Mouse (Mus musculus) thymus, adult 2 months (tissue): Measurements from ENCODE around the gene Gm28372. TPM values are rescaled to one million over a fixed set of nuclear protein-coding genes. Genes with fewer than 3 reads are reported as not detected.

Source experiments
- DNase-seq: peaks from one replicate; pipeline ENCODE4 v3.0.0; 2021
- H3K27ac ChIP-seq: fragments of 200-500 bp; 2 replicates; pipeline ENCODE4 v1.5.1; 2012; ENCODE audit warnings: low read length, control low read depth; ENCODE audit not compliant: control insufficient read depth, insufficient read depth
- H3K27me3 ChIP-seq: fragments of 200-500 bp; 2 replicates; pipeline ENCODE4 v1.6.1; 2012; ENCODE audit warnings: mild to moderate bottlenecking, low read length, moderate library complexity, mixed read lengths; ENCODE audit not compliant: control insufficient read depth, insufficient read depth
- H3K36me3 ChIP-seq: fragments of 200-500 bp; 2 replicates; pipeline ENCODE4 v1.6.1; 2012; ENCODE audit warnings: mild to moderate bottlenecking, low read length, moderate library complexity; ENCODE audit not compliant: control insufficient read depth, insufficient read depth
- H3K4me1 ChIP-seq: fragments of 200-500 bp; replicated peaks from 2 replicates; pipeline ENCODE4 v1.6.1; 2012; ENCODE audit warnings: low read length; ENCODE audit not compliant: control insufficient read depth, insufficient read depth
- H3K4me3 ChIP-seq: fragments of 200-500 bp; 2 replicates; pipeline ENCODE4 v1.5.1; 2012; ENCODE audit warnings: mild to moderate bottlenecking, low read length, control low read depth, moderate library complexity; ENCODE audit not compliant: control insufficient read depth, insufficient read depth
- CTCF ChIP-seq: fragments of 200-500 bp; IDR thresholded peaks from 2 replicates; pipeline ENCODE4 v1.5.1; 2012; ENCODE audit warnings: mild to moderate bottlenecking, control low read depth, low read length, moderate library complexity, borderline replicate concordance; ENCODE audit not compliant: control insufficient read depth, poor library complexity, insufficient read depth; ENCODE audit errors: extremely low read depth
- POLR2A ChIP-seq: fragments of 200-500 bp; IDR thresholded peaks from 2 replicates; pipeline ENCODE4 v1.6.1; 2012; ENCODE audit warnings: mild to moderate bottlenecking, low read length, control low read depth, moderate library complexity; ENCODE audit not compliant: control insufficient read depth, poor library complexity, insufficient read depth; ENCODE audit errors: extremely low read depth
- WGBS: fragments of 180-500 bp; shearing (Covaris S2); methylation state at CpG from one replicate; pipeline ENCODE4 v1.1.7; 2018; 5-methylcytosine and 5-hydroxymethylcytosine counted together
- polyA plus RNA-seq: library from polyadenylated mRNA; depleted of rRNA; stranded (reverse); fragments of >200 nt; gene quantifications from 2 replicates; pipeline ENCODE4 v1.2.3, GENCODE M21; 2012

Gene Gm28372
- polyA plus RNA-seq, 1 experiment: not detected

DNA sequence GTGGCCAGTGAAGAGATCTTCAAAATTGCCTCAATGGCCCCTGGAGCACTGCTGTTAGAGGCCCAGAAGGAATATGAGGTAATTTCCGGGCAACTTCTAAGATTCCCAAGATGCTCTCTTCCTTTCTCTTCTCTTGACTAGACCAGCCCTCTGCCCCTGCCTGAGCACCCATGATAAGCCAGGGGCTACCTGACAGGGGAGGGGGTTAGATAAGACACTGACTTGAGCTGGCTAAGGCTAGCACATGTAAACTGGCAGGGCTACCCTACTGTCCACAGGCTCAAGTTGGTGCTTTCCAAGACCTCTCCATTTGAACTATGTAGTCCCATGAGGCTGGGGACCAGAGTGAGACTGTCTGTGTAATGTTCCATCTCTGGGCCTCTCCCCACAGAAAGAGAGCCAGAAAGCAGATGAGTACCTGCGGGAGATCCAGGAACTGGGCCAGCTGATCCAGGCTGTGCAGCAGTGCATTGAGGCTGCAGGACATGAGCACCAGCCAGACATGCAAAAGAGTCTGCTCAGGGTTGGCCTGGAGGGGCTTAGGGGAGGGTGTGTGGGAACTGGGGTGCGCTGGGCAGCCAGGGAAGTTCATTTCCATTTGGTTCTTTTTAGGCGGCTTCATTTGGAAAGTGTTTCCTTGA lies 34.9 kb downstream of the Gm28372 start:
- no peak for DNase-seq
- peaks cover 58% of the 10 kb centered on the region for H3K36me3 ChIP-seq
- H3K27me3 ChIP-seq: no peaks in the 10 kb centered on the region
- 97% methylated on average over 4 of the region's 4 CpGs for WGBS
- no peak overlapping the region for H3K4me3 ChIP-seq
- no peak overlapping the region for H3K27ac ChIP-seq
- H3K4me1 ChIP-seq: peaks cover 6% of the 10 kb centered on the region
- TF ChIP-seq CTCF (no peak), POLR2A (no peak)

GRCm38 (mm10) chr2:130442162-130442561 lies 37.1 kb downstream of the Gm28372 start:
- H3K4me1 ChIP-seq: peaks cover 4% of the 10 kb centered on the region
- no peak overlapping the region for H3K4me3 ChIP-seq
- TF ChIP-seq CTCF: no peak
- no peak for TF ChIP-seq POLR2A
- peaks cover 58% of the 10 kb centered on the region for H3K36me3 ChIP-seq
- H3K27me3 ChIP-seq: no peaks in the 10 kb centered on the region
- WGBS: 95% methylated on average over 10 of the region's 10 CpGs
- no peak overlapping the region for H3K27ac ChIP-seq
- DNase-seq: no peak

DNA sequence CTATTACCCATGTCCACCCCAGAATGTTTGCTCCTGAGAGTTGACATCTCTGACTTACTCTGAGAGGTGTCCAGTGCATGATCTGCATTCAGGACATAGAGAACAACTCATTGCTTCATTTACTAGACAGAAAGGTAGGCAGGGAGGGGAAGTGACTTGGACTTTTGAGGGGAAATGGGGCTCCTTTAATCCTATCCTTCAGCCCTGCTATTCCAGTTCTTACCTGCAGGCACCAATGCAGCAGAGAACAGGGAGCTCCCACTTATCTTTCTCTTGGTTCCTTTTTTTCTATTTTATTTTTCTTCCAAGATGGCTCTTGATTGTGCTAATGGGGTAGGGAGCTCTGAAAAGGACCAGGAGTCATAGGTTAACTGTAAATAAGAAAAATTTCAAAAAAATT lies 43.4 kb downstream of the Gm28372 start:
- no peak for DNase-seq
- TF ChIP-seq CTCF (no peak), POLR2A (no peak)
- H3K4me3 ChIP-seq: no peak overlapping the region
- H3K27ac ChIP-seq: no peak overlapping the region
- peaks cover 6% of the 10 kb centered on the region; the same call in 1 of the 2 replicates for H3K36me3 ChIP-seq
- no peaks in the 10 kb centered on the region; the same call in 1 of the 2 replicates for H3K27me3 ChIP-seq
- peaks cover 15% of the 10 kb centered on the region for H3K4me1 ChIP-seq

DNA sequence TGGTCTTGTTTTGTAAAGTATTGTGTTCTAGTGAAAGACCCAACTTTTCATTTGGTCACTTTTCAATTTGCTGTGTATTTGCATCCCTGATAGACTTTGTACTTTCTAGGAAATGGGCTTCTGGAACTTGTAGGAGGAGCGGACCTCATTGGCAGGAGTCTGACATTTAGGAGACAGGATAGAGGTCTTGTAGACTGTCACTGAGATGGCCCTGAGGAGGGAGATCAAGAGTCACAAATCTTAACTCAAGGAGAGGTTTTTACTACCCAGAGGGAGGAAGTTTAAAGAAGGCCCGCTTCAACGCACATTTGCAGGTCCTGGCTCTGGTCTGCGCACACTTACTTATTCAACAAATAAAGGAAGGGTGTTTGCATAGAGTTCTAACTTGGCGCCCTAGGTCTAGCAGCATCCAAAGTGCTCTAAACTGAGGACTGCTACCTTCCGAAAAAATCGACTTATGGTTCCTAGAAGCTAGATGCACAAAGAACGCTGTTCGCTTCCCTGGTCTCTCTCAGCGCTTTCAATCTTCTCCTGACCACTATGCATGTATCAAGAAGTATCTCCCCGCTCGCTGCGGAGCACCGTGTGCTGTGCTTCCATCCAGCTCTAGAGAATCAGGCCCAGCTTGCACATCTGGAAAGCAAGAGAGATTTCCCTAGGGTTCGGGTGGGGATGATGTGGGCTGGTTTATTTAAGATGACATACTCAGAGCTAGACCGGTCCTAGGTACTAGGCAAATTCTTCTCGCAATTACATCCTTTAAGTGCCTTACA lies 44.2 kb downstream of the Gm28372 start:
- no peaks in the 10 kb centered on the region; the same call in 1 of the 2 replicates for H3K36me3 ChIP-seq
- peak overlapping the region; percentile 93 for H3K4me3 ChIP-seq
- TF ChIP-seq CTCF (no peak), POLR2A (no peak)
- no peak for DNase-seq
- H3K27ac ChIP-seq: no peak overlapping the region
- H3K4me1 ChIP-seq: peaks cover 15% of the 10 kb centered on the region
- 13% methylated on average over 17 of the region's 17 CpGs for WGBS
- H3K27me3 ChIP-seq: no peaks in the 10 kb centered on the region; the same call in 1 of the 2 replicates

- H3K4me1 ChIP-seq: peaks cover 15% of the 10 kb centered on the region
- H3K27ac ChIP-seq: no peak within 1 kb of the TSS
- H3K36me3 ChIP-seq: no peaks in the 10 kb centered on the region
- no peaks in the 10 kb centered on the region; the same call in 1 of the 2 replicates for H3K27me3 ChIP-seq
- DNase-seq: peak; percentile 93
- TF ChIP-seq CTCF (no peak), POLR2A (peak; percentile 75; the same call in 1 of the 2 replicates)
- H3K4me3 ChIP-seq: peak within 1 kb of the TSS; percentile 93
- WGBS: under 1% methylated on average over 50 of the region's 50 CpGs
These were observed 44.9 kb downstream of the Gm28372 start, which contains the start of gene Ptpra for GRCm38 (mm10) chr2:130449794-130450433. Ptpra (plus strand) TSS chr2:130450278.

DNA sequence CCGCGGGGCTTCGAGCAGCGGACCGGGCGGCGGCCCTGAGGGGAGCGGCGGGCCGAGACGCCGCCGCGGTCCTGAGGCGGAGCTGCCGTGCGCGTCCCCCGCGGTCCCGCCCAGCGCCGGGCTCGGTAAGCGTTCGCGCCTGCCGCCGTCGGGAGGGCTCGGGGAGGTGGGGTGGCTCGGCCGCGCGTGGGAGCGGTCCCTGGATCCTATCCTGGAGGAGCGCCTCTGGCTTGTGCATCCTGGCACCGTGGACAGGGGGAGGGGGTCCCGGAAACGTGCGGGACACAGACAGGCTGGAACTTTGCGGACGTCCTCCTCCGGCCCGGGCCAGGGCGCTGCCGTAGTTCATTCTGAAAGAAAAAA lies 45.4 kb downstream of the Gm28372 start:
- TF ChIP-seq POLR2A (no peak), CTCF (no peak)
- Histone ChIP-seq H3K4me1 (peaks cover 15% of the 10 kb centered on the region), H3K27me3 (no peaks in the 10 kb centered on the region; the same call in 1 of the 2 replicates), H3K4me3 (peak overlapping the region; percentile 93), H3K36me3 (no peaks in the 10 kb centered on the region), H3K27ac (no peak overlapping the region)
- WGBS: 1% methylated on average over 47 of the region's 47 CpGs
- peak; percentile 73 for DNase-seq
